23 mouse cellular contexts compared by ENCODE assay signal in genomic region chr17:75776611-75777010, GRCm38 (mm10).
DNase-seq lines count a peak whose midpoint lies in the region; ATAC-seq and TF ChIP-seq lines count a peak whose summit lies in the region.
"Had no signal": no experiment of that assay in that cellular context is flagged by ENCODE, and none has a peak within 500 bp of the region (broad histone marks: within the 10 kb centered on the region; RNA-seq: fewer than 3 reads in every experiment).

No protein-coding gene starts in this region.

- H3K4me1 ChIP-seq in hindbrain, postnatal 0 days (ENCODE audit: insufficient read depth, low read length), result no peaks in the 10 kb centered on the region
- H3K4me1 ChIP-seq in hindbrain, embryonic 10.5 days (replicated peaks), result no peaks in the 10 kb centered on the region
- H3K4me1 ChIP-seq: embryonic facial prominence, embryonic 12.5 days; hindbrain, embryonic 15.5 days; liver, embryonic 12.5 days; lung, embryonic 15.5 days; stomach, embryonic 15.5 days had no signal

- no peak for TF ChIP-seq CTCF in hindbrain, postnatal 0 days (IDR thresholded peaks at IDR 0.05; ENCODE audit: low read depth)
- TF ChIP-seq CTCF in brain, embryonic 14.5 days (IDR thresholded peaks at IDR 0.05; ENCODE audit: borderline replicate concordance, extremely low read depth, insufficient read depth, insufficient read length), result no peak

- TF ChIP-seq POLR2A in brain, embryonic 14.5 days (IDR thresholded peaks at IDR 0.05; ENCODE audit: borderline replicate concordance, extremely low read depth, insufficient read depth, insufficient read length, poor library complexity, severe bottlenecking), result no peak

- H3K4me3 ChIP-seq in hindbrain, postnatal 0 days (ENCODE audit: low read length), result no peak overlapping the region
- H3K4me3 ChIP-seq in hindbrain, embryonic 10.5 days, result no peak overlapping the region
- H3K4me3 ChIP-seq: embryonic facial prominence, embryonic 12.5 days; erythroblast, embryonic 14.5 days; heart, adult 2 months; hindbrain, embryonic 15.5 days; liver, embryonic 12.5 days; lung, embryonic 15.5 days; stomach, embryonic 15.5 days had no signal

- H3K27me3 ChIP-seq in hindbrain, postnatal 0 days (ENCODE audit: insufficient read depth, low read length), result no peaks in the 10 kb centered on the region
- H3K27me3 ChIP-seq in hindbrain, embryonic 10.5 days (ENCODE audit: insufficient read depth, poor library complexity, severe bottlenecking), result no peaks in the 10 kb centered on the region
- H3K27me3 ChIP-seq: embryonic facial prominence, embryonic 12.5 days; hindbrain, embryonic 15.5 days; liver, embryonic 12.5 days; lung, embryonic 15.5 days; stomach, embryonic 15.5 days had no signal

- WGBS in hindbrain, postnatal 0 days, result 55% methylated on average over 7 of the region's 7 CpGs
- 90% methylated on average over 7 of the region's 7 CpGs for WGBS in hindbrain, embryonic 10.5 days

- intact Hi-C loops in left cerebral cortex, postnatal 4 days (cut with DNase I), result no loop called here

- ATAC-seq in hindbrain, postnatal 0 days, result no peak
- ATAC-seq: intestine, embryonic 16.5 days; liver, embryonic 12.5 days; midbrain, embryonic 16.5 days had no signal

- H3K9ac ChIP-seq in hindbrain, postnatal 0 days (replicated peaks; ENCODE audit: low read length), result no peak overlapping the region
- H3K9ac ChIP-seq: embryonic facial prominence, embryonic 12.5 days; hindbrain, embryonic 15.5 days; liver, embryonic 12.5 days; lung, embryonic 15.5 days; stomach, embryonic 15.5 days had no signal

- no peak overlapping the region for H3K27ac ChIP-seq in hindbrain, postnatal 0 days
- H3K27ac ChIP-seq in hindbrain, embryonic 10.5 days, result no peak overlapping the region
- H3K27ac ChIP-seq: embryonic facial prominence, embryonic 12.5 days; heart, adult 2 months; hindbrain, embryonic 15.5 days; liver, embryonic 12.5 days; lung, embryonic 15.5 days; stomach, embryonic 15.5 days had no signal

- H3K4me2 ChIP-seq in hindbrain, postnatal 0 days (ENCODE audit: low read depth, low read length), result no peak overlapping the region
- H3K4me2 ChIP-seq: embryonic facial prominence, embryonic 12.5 days; hindbrain, embryonic 15.5 days; liver, embryonic 12.5 days; lung, embryonic 15.5 days; stomach, embryonic 15.5 days had no signal

- H3K36me3 ChIP-seq in hindbrain, postnatal 0 days (ENCODE audit: insufficient read depth, low read length), result no peaks in the 10 kb centered on the region
- no peaks in the 10 kb centered on the region for H3K36me3 ChIP-seq in hindbrain, embryonic 10.5 days
- H3K36me3 ChIP-seq: embryonic facial prominence, embryonic 12.5 days; hindbrain, embryonic 15.5 days; liver, embryonic 12.5 days; lung, embryonic 15.5 days; stomach, embryonic 15.5 days had no signal

- H3K9me3 ChIP-seq in hindbrain, postnatal 0 days (ENCODE audit: low read length), result no peaks in the 10 kb centered on the region
- no peaks in the 10 kb centered on the region for H3K9me3 ChIP-seq in hindbrain, embryonic 10.5 days
- H3K9me3 ChIP-seq: embryonic facial prominence, embryonic 12.5 days; hindbrain, embryonic 15.5 days; liver, embryonic 12.5 days; lung, embryonic 15.5 days; stomach, embryonic 15.5 days had no signal

- DNase-seq in hindbrain, postnatal 0 days (ENCODE audit: low spot score), result peak; percentile 18
- DNase-seq in hindbrain, embryonic 10.5 days (ENCODE audit: low spot score), result no peak
- peak; percentile 10 for DNase-seq in left cerebral cortex, adult 11 months (ENCODE audit: low spot score)
- DNase-seq in left cerebral cortex, postnatal 4 days, result no peak
- DNase-seq in brain, embryonic 14.5 days (ENCODE audit: low read depth), result peak; percentile 53
- DNase-seq in right cerebral cortex, postnatal 25 days, result peak; percentile 14
- no peak for DNase-seq in ovary, postnatal 14 days (ENCODE audit: low spot score)
- DNase-seq: adrenal gland, adult 8-10 months; cerebellum, postnatal 10 days; gastrocnemius, postnatal 25 days; heart, adult 2 months; heart, postnatal 36 days; layer of hippocampus, postnatal 36 days; lung, postnatal 4 days; thymus, adult 2 months had no signal

Comparison
In these comparisons a context has a peak if more than half of its experiments do, and no peak if none do; other contexts are left out.
1. DNase-seq: peak in hindbrain, postnatal 0 days (single experiment), left cerebral cortex, adult 11 months (single experiment), brain, embryonic 14.5 days (single experiment) and right cerebral cortex, postnatal 25 days (single experiment); none in hindbrain, embryonic 10.5 days (single experiment), left cerebral cortex, postnatal 4 days (single experiment) and ovary, postnatal 14 days (single experiment).